Mouse (Mus musculus) heart, postnatal 0 days (tissue): ENCODE results near the gene Exph5.

Experiments used
- CTCF ChIP-seq: IDR thresholded peaks from 2 replicates; pipeline ENCODE4 v1.5.1; 2016; ENCODE audit warnings: antibody characterized with exemption, control low read depth, low read depth
- EP300 ChIP-seq: IDR thresholded peaks from 2 replicates; pipeline ENCODE4 v1.6.1; 2016; ENCODE audit warnings: antibody characterized with exemption, low read depth

DNA sequence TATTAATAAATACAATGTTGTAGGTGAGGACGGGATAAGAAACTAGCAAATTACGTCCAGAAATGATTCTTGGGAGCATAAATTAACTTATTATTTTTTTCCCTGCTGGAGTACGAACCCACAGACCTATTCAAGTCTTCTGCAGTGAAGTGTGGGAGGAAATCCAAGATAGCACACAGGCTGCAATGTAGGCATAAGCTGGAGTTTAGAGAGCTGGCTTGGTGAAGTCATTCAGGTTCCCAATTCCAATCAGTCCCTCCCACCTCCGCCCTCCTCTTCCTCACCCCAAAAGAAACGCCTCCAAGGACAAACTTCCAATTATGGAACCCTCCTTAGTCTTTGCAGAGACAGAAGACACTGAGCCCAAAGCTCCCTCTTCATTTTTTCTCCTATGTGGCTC is 945 bp downstream of the Exph5 start:
- TF ChIP-seq CTCF (no peak), EP300 (no peak)
